Mouse (Mus musculus): ENCODE results near the gene Ptprt.

The Ptprt gene

DNA sequence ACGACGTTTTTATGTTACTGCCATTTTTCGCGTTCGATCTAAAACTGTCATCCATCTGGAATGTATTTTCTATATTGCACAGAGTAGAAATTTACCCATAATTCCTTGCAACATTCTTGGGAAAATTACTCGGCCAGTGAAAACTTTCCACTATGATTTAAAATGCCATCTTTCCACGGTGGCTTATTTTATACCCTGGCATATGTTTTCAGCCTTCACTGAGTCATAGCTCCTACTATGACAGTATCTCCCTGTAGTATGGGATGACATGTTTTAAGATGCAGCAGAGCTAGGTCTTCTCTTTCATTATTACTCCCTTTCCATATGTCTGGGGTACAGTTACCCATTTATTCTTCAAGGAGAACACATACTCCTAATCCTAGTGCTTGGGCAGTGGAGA lies 753.7 kb downstream of the Ptprt start:
- DNase-seq = no peak

DNA sequence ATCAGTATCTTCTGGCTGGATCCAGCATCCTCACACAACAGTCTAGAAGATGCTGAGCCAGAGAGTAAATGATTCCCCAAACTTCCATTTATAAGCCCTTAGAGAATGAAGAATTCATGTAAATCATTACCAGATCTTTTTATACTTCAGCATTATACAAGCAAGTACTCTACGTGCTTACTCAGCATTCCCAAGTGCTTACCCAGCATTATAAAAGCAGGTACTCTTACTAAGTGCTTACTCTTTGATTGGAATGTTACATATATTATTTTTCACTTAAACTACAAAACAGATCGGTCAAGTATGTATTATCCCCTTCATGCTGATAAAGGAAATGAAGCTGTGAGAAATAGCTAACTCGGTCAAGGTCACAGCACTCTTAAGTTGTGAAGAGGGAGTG lies 758.8 kb downstream of the Ptprt start:
- DNase-seq = no peak

DNA sequence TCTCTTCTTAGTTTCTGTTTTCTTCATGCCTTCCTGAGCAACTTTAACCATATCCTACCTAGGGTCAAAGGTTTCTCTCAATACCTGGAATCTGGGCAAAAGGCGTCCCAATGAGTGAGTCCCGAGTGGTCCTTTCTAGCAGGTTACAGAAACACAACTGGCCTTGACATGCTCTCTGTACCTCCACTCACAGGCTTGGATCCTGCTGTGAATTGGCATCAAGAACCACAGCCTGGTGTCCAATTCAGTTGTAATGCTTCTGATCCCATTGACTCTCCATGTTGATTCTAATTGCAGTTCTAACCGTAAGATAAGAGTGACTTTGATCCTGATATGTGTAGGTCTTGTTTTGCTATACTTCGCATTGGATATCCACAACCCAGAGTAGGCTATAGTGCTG lies 776.5 kb downstream of the Ptprt start:
- no peak for DNase-seq

DNA sequence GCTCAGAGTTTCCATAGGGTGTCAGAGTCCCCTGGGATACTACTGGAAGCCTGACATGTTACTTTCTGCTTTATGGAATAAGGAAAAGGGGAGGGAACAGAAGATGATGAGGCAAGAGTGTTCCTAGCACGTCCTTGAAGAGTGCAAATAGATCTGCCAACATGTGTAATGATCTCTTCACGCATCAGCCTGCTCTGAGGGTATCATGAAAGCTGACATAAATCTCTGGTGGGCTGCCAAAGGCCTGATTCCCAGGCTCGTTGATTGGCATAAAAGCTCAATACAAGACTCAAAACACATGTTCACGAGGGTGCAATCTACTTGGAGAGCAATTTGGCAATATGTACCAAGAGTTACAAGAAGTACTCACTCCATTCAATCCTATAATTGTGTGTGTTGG lies 778.4 kb downstream of the Ptprt start:
- no peak for DNase-seq

DNA sequence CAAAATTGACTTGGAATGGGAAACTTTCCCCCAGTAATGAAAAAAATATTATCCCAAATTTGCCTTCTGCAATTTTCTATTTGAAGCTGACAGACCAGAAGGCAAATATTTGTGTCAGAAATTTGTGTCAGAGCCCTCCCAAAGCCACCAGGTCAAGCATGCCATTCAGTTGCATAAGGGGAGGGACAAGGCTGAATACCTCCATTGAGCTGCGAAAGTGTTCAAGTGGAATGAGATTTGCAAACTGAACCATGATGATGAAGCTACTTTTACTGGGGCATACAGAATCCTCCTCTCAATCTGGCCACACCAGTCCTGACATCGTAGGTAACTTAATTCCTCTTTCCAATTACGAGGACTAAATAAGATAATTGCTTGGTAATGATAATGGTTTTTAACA lies 780.0 kb downstream of the Ptprt start:
- no peak for DNase-seq

DNA sequence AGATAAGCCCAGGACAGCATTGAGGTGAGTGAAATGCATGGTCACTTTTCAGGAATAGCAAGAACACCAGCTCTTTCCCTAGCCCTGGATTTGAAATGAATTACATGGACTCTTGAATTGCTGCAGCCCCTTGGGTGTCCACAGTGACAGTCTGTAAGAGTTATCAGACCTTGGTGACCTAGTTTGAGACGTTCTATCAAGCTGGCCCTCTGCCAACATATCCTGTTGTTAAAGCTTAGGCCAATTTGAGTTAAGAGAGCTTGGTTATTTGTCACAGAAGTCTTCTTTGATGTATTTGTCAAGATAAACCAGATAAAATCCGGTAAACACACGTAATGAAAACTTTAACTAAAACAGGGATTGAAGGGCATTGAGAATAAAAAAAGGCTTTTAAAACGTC lies 795.7 kb downstream of the Ptprt start:
- no peak for DNase-seq

DNA sequence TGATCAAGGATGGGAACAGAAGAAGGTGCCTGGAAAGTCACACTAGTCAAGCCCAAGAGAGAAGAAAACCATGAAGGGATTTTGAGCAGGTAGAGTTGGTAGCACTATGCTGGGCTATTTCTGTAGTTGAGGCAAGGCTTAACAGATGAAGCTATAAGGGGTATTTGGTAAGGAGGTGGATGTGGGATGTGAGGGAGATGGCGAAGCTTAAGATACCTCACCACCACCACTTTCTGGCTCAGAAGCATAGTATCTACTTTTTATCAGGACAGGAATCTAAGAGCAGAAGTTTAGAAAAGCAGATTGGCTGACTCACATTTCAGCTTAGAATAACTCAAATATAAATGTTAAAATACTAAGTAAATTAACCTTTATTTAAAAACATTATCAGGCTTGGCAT lies 802.1 kb downstream of the Ptprt start:
- no peak for DNase-seq

DNA sequence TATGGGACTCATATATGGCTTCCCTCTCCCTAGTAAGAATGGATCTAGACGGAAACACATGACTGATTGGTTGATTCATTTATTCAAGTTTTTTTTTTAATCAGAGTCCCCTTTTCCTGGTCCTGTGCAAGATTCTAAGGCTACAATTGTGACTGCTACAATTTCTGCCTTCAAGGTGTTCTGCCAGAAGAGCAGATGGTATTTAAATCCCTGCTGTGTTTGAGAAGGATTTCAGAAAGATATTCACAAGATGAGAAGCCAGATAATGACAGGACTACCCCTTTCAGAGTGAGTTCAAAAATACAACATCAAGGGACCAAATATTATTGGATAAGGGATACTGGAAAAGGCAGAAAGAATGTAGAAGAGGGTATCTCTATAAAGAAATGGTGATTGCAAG lies 802.6 kb downstream of the Ptprt start:
- no peak for DNase-seq

DNA sequence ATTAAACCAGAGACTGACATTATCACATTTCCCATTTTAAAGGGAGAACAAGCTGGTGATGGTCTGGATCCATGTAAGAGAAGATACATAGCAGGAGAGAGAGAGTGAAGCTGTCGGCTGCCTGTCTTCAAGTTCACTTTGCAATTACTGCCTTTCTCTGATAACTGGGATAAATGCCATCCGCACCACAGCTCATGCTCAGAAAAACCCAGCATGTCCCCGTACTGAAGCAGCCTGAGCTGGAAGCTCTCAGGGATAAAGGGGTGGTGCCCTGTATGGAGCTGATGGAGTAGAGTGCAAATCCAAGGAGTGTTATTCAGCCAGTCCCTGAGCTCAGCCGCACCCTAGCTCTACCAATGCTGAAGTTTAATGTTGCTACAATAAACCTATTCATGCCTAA lies 825.9 kb downstream of the Ptprt start:
- no peak for DNase-seq

DNA sequence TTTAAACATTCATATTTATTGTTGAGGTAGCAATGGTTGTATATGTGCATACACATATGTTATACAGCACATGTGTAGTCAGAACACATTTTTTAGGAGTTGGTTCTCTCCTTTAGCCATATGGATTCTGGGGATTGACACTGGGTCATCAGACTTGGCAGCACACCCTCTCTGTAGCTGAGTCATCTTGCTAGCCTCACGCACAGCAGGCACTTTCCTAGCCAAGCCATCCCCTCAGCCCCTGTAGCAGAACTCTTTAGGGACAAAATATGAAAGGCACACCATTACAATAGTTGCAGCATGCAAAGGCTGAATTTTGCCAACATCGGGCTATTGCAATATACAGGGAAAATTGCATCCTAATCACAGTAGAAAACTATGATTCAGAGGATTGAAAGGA lies 827.1 kb downstream of the Ptprt start:
- DNase-seq = no peak

DNA sequence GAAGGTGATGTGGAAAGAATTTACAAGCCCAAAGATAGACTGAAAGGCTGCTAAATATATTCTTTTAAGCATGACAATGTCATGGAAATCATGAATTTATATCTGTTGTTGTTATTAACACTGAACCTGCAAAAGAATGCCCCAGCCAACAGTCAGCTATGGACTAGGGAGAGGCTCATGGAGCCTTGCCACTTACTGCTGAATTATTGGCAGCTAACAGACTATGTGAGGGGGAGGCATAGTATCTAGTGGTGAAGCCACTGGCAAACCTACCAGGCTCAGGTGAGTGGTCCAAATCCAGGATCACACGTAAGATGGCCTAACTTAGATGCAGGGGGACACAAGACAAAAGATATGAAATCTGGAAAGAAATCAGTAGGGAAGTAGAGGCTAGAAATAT lies 847.6 kb downstream of the Ptprt start:
- no peak for DNase-seq

DNA sequence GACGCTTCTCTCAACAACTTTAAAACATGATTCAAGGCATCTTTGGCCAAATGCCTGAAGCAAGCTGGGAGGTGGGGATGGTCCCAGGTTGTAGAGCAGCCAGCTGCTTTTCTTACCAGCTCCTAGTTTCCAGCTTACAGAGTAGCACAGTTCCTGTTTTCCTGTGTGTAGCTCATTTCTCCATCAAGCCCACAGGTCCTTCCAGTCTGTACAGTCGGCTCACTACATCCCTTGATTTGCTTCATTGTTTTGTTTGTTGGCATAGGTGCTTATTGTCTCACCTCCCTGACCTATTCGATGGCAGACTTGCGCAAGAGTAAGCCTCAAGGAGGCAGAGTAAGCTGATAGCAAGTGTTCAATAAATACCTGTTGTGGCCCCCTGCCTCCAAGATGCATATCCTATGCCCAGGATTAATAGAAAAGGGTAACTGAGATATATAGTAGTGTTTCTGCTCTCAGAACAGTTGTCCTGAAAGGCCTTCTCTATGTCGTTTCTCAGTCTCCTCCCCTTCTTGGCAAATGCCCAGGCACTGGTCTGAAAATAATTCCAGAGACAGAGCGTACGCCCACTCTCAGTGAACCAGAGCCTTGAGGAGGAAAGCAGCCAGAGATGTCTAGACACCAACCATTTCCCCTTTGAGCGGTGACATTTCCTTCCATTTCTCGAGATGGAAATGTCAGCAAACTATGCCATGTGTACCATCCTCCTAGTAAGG lies 852.7 kb downstream of the Ptprt start:
- DNase-seq = no peak

DNA sequence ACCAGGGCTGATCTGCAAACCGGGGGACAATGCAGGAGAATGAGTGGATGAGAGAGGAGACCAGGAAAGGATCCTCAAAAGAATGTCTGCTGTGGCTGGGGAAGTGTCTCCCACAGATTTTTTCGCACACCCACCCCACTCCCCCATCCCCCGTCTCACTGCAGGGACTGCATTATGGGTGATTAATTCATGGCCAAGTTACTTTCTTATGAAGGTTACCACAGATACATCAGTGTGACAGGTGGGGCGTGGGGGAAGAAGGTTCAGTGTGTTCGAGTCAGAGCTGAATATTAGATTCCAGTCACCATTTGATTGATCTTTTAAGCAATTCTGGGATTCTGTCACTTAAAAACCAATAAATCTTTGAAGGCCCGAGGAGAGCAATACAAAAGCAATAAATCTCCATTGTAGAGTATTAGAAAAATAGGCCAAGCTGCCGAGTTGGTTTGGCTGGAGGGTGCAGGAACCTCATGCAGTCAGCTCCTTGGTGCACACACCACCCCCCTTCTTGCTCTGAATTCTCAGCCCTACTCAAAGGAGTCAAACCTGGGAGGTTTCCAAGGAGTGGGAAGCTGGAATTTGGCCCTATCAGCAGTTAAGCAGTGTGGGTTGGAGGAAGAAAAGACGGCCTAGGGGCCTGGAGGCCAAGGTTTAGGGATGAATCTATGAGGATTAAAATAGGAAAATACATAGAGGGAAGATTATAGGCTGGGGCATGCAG lies 854.5 kb downstream of the Ptprt start:
- no peak for DNase-seq

DNA sequence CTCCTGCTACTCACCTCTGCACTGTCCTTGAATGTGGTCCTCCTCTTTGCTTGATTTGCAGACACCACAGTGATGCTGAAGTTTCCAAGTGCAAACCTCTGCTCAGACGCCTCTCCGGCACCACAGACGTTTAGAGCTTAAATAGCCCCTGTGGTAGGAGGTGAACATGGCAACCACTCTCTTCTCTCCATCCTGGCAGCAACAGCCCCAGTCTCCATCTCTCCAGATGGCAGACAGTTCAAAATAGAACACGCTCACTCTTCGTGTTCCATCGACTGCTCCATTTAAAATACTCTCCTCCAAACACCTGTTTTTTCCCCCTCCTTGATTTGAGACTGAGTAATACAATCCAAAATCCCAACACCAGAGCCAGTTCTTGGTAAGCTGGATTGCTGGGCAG lies 861.0 kb downstream of the Ptprt start:
- DNase-seq = no peak

DNA sequence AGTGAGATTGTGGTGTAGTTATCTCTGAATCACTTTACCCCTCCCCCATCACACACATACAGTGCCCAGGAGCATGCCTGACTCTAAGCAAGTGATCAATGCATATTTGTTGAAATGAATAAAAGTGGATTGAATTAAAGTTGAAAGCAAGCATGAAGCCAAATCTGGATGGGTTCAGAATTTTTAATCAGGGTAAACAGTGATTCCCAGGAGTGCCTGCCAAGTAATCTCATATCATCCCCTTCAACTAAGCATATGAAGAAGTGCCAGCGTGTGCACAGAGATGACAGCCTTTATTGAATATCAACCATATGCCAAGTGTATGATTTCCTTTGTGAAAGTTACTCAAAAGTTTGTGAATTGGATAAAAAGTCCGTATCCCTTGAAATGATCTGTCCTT lies 893.4 kb downstream of the Ptprt start:
- no peak for DNase-seq

DNA sequence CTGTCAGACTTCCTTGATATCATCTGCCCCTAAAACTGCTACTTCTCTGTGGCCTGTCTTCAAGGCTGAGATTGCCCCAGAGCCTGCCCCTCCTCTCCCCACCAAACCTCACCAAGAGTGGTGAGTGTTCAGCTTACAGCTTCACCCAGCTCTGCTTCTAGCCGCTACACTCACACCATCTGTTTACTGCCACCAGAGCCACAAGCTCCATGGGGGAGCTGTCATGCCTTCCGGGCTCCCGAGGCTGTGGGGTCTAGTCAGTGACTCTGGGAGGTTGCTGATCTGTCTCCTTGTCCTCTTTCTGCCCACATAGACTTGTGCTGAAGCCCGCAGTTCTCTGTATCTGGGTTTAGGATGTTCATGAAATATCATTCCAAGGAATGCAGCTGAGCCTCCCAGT lies 947.9 kb downstream of the Ptprt start:
- no peak for DNase-seq

DNA sequence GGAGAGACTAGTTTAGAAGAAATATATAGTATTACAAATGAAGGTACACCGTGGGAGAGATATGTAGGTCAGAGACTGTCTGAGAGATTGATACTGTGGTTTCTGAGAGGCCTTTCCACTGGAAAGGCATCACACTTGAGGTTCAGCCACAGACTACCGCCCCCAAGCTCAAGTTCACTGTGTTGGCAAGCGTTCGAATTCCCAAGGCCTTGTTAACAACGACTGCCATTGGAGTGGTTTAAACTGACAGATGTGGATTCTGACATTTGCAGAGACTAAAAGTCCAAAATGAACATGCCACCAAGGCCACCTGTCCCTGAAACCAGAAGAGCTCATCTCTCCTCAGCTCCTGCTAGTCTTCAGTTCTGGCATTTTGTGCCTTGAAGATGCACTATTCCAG lies 951.6 kb downstream of the Ptprt start:
- no peak for DNase-seq

DNA sequence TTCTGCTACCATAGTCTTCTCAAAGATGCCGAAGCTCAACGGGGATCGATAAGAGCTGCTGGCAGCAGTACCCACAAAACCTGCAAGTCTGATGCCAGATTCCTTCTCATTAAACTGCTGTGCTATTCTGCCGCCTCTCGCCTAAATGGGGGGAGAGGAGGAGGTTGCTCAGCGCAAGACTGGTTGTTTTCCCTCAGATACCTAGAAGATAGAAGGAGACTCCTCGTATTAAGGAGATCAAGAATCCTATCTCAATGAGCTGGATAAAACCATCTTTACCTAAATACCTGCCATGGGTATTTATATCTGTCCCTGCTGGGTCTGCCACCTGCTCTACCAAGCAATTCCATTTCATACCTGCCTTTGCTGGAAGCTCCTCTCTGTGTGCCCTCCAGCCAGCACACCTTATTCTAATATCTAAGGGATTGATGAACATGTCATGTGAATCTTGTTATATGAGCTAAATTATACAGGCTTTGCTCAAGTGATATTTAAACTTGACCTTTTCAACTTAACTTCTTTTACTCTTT lies 954.5 kb downstream of the Ptprt start:
- no peak for DNase-seq

DNA sequence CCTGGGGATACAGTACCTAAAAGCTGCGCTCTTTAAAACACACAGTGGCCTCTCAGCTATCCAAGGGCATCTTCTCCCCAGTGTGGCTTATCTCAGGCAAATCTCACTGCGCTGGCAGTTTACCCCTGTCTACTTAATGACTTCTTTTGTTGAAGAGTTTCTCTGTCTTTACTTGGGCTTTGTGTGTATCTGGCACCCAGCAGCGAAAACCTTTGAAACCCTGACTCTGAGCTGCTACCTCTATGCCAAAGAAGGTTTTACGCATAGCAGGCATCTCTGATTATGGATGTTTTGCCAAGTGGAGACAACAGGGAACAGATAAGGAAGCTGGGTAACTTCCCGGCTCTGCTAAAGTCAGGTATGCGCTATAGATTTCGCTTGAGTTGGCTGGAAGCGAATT lies 956.1 kb downstream of the Ptprt start:
- DNase-seq = no peak

DNA sequence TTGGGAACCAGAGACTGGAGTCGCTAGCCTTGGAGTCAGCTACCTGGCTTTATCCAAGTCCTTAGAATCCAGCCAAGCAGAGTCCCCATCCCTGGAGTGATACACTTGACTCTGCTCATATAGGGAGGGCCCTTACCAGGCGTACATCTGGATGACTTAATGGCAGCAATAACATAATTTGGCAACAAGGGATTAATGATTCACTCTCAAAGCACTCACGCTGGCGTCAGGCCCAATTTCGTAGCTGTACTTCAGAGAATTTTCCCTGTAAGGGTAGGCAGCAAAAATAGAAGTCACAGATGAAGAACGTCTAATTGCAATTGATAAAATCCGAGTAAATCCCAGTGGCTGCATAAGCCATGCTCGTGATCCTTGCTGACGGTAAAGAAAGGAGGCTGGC lies 956.5 kb downstream of the Ptprt start:
- DNase-seq = peak; percentile 3 to 18

DNA sequence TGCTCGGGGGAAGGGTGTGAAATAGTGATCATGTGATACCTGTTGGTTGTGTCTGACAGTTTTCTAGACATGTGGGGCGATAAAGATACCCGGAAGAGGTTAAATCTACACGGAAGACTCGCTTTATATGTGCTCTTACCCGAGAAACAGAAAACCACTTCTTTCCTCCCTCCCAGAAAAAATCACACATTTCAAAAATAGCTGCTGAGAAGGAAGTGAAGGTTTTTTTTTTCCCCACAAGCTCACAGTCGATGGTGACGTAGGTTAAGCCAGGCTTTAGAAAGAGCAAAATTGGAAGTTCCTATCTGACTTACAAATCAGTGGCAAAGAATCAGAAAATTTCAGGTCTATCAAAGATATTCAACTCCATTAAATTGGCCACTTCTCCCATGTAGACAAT lies 965.1 kb downstream of the Ptprt start:
- DNase-seq = no peak

DNA sequence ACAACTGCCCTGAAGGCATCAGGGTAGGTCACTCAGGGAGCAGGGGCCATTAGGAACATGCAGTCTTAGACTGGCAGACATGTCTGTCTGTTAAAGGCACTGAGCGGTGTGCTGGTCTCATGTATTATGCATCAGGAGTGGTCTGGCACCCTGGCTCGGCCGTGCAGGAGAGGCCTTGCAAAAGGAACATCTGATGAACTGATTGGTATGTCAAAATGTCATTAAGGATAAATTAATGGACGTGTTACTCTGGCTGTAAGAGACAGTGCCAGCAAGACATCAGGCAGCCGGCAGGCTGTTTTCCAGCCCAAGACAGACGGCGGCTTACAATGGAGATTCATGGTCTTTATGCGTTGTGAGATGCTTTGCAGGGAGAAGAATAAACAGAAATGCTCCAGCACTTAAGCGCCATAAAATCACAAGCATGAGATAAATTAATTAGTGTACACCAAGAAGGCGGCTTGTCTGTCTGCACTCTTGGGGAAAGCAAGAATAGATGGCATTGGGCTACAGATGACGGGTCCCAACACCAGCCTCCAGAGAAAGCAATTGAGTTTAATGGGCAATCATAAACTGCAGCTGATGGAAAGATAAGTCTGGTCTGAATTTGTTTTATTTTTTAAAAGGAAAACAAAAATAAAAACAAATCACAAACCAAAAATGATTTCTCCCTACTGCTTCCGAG lies 992.5 kb downstream of the Ptprt start:
- DNase-seq = no peak

DNA sequence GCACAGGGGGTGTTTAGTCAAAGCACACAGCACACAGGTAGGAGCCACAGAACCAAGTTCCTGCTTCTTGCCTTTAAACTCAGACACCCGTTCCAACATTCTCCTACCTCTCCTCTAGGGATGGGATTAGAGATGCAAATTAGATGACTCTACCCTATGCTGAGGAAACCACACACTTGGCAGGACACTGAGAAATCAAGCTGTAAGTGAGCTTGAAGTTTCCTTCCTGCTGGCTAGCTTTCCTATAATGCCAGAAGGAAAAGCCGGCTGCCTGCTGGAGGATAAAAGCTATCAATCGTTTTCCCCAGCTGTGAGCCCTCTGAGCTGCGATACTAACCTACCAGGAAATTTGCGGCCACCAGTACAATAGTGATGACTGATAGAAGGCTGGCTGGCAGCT lies 999.0 kb downstream of the Ptprt start:
- no peak for DNase-seq

DNA sequence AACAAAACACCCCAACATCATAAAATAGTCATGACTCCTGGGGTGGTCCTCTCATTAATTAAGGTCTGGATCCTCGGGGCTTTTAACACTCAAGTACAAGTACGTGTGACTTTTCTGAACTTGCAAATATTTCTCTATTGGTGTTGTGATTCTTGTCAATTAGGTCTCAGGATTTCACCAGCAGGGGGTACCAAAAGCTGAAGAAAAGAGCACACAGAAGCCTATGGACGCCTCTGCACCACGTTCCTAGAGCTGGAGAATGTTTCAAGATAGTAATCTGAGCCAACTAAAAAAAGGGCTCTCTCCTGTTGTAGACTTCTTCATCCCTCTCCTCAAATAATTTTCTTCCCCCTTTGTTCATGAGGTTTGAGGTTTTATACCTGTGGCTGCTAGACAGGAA lies 1000.1 kb downstream of the Ptprt start:
- DNase-seq = no peak

Data from lung, adult 18-20 months (tissue).